Mouse (Mus musculus) thymus, adult 2 months (tissue): ENCODE measurements around the gene Zcchc9.

Experiments
- CTCF ChIP-seq: fragments of 200-500 bp; IDR thresholded peaks from 2 replicates; pipeline ENCODE4 v1.5.1; 2012; ENCODE audit warnings: mild to moderate bottlenecking, control low read depth, low read length, moderate library complexity, borderline replicate concordance; ENCODE audit not compliant: control insufficient read depth, poor library complexity, insufficient read depth; ENCODE audit errors: extremely low read depth
- POLR2A ChIP-seq: fragments of 200-500 bp; IDR thresholded peaks from 2 replicates; pipeline ENCODE4 v1.6.1; 2012; ENCODE audit warnings: mild to moderate bottlenecking, low read length, control low read depth, moderate library complexity; ENCODE audit not compliant: control insufficient read depth, poor library complexity, insufficient read depth; ENCODE audit errors: extremely low read depth

DNA sequence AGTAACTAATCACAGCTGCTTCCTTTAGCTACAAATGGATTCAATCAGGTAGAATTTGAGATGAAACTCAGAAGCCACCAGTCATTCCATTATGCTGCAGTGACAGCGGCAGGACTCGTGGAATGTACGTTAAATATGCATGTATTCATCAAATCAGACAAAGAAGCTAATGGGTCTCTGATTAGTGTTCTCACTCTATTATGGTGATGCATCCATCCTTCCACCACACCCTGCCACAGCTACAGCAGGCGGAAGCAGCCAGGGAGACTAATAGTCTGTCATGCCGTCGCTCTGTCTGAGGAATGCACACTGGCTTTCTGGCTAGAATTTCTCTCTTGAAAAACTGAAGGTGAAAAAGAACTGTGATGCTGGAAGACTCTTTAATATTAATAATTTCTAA lies 11.5 kb downstream of the Zcchc9 start:
- TF ChIP-seq POLR2A, result no peak
- TF ChIP-seq CTCF, result no peak
